Mouse (Mus musculus) spleen, postnatal 36 days (tissue): ENCODE data around the gene Dpyd.

Experiments
- DNase-seq, 2 experiments: peaks; one replicate each; pipeline ENCODE4 v3.0.0; 2022; ENCODE audit warnings: low spot score in 2 of 2, mixed read lengths in 1 of 2

The Dpyd gene

GRCm38 (mm10) chr3:118561554-118562310 lies at the start of gene Dpyd:
Gene Dpyd, plus strand, starts transcription at chr3:118562129.
- no peak for DNase-seq

DNA sequence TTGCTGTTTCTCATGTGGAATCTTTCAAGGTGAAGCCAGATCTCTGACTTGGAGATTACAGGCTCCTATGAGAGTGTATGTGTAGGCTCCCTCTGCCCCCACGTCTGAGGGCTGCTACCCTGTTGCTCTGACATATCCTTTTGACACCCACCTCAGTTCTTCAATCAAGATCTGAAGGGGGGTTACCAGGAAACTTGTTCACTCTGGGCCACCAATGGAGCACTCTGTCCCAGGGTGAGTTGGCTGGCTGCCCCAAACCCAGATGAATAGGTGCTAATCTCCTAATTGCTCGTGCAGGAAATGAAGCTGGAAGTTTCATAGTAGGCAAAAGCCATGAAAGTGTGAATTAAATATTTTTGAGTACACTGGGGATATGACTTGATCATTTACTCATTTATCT lies 24.3 kb upstream of the Dpyd start:
- no peak for DNase-seq

DNA sequence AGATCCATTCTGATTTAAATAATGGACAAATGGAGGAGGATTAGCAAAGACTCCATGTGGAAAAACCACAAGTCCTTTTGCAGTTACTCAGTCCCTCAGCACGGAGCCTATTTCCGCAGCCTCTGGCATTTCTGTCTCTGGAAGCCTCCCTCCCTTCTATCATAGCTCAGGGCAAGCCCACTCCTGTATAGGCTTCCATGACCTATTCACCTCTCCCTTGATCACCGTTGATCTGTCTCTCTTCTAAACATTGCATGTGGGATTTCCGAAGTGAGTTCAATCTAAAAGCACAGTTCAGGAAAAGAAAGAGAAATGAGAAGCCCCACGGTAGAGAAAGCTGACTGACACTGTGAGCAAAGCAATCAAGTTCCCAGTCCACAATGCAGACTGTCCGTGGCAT lies 20.2 kb upstream of the Dpyd start:
- DNase-seq, result no peak

DNA sequence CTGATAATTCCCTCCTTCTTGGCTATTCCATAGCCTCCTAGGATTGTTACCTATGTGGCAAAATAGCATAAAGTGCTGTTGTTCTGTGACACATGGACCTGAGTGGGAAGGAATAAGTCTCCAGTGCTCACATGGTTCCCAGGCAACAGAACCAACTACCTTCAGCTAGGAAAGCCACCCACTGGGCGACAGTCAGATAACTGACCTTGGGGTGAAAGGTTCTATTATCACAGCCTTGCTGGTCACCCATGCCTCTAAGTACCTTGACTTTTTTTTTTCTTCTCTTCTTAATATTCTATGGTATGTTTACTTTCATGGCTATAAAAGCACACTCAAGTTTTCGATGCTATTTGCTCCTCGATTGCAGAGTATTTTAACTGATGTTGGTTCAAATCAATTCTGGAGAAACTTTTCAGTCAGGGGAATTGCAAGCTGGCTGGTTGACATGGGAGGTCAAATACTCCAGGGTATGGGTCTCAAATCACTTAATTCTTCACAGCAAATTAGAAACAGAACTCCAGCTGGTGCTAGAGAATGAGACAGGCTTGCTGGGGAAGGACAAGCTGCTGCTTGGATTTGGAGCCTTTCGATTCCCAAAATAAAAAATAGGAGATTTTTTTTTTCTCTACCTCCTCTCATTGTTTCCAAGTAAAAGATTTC lies 14.2 kb upstream of the Dpyd start:
- no peak for DNase-seq

DNA sequence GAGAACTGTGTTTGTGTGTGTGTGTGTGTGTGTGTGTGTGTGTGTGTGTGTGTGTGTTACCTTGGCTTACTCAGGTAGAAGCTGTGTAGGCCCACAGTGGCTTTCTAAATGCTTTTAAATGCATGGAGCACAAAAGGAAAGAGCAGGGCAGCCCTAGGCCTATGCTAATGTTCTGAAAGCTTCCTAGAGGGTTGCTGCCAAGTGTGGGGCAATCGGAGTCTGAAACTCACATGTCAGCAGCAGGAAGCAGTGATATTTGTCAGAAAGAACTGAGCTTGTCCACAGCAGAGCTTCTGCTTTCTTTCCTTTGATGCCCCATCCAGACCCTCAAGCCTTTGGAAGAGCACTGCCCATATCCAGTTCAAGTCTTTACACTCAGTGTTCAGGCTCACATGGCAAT lies 4.3 kb upstream of the Dpyd start:
- DNase-seq, result no peak

- DNase-seq, result no peak
Observed at GRCm38 (mm10) chr3:118559936-118560335, 2.0 kb upstream of the Dpyd start.

DNA sequence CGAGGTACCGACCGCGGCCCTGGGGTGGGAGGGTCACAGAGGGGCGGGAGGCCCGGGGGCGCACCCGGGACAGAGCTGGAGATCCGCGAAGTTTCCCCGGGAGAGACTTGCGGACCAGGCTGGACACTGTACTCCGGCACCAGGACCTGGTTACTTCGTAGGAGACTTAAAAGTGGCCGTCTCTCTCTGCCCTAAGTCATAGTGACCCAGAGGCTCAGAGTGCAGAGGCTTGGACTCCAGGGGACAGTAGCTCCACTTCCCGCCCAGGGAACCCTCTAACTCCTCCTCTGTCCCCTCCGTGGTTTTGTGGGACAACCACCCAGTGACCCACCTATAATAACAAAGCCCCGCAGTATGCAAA lies 362 bp downstream of the Dpyd start:
- no peak for DNase-seq

- no peak for DNase-seq
Observed at GRCm38 (mm10) chr3:118566779-118567178, 4.8 kb downstream of the Dpyd start.

DNA sequence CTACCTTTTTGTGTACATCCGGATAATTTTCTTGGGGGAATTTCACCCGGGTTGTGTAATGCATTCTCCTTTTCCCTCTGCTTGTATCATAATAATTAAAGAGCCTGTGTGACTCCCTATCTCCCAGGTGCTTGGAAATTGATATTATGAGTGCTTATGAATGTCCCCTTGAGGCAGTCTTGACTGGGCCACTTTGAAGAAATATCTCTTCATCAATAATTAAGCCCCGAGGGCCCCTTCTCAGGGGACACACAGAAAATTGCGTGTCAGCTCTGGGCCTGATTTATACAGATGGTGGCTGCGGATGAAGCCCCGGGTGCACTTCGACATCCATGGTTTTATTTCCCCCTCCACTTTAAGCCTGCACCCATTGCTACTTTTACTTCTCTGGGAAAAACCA lies 8.3 kb downstream of the Dpyd start:
- DNase-seq, result no peak

DNA sequence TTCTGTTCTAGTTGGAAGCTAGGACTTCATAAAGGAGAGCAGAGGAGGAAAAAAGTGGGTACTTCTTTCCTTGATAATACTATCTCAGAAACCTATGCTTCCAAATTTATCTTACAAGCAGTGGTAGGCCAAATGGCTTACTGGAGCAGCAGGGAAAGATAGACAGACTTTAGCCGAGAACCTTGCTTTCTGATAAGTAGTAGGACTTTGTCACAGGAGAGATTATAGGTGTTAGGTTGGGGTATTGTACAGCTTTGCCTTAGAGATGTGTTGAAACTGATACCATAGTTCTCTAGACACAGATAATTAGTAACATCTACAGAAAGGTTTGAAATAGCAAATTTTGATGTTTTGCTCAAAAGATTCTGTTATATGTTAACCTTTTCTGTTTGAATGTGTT lies 28.6 kb downstream of the Dpyd start:
- DNase-seq, result no peak

DNA sequence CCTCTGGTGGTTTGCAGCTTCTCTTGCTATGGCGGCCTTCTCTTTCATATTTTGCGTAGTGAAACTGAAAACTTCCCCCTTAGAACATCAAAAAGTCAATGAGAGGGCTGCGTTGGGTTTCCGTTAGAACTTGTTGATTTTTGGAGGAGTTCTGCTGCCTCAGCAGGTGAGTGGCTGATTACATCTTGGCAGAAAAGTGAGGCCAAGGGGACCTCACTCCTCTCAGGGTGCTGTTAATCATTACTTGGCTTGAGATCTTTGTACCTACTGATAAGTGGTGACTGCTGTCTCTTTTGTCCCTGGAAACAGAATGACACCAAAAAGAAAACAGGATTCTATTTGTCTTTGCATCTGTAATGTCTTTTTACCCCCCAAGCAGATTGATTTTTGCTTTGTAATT lies 32.9 kb downstream of the Dpyd start:
- DNase-seq, result no peak

- DNase-seq, result no peak
Observed at GRCm38 (mm10) chr3:118595693-118596092, 33.8 kb downstream of the Dpyd start.

- no peak for DNase-seq
Observed at GRCm38 (mm10) chr3:118601689-118602640, 40.0 kb downstream of the Dpyd start.

GRCm38 (mm10) chr3:118608708-118609107 lies 46.8 kb downstream of the Dpyd start:
- DNase-seq, result no peak

DNA sequence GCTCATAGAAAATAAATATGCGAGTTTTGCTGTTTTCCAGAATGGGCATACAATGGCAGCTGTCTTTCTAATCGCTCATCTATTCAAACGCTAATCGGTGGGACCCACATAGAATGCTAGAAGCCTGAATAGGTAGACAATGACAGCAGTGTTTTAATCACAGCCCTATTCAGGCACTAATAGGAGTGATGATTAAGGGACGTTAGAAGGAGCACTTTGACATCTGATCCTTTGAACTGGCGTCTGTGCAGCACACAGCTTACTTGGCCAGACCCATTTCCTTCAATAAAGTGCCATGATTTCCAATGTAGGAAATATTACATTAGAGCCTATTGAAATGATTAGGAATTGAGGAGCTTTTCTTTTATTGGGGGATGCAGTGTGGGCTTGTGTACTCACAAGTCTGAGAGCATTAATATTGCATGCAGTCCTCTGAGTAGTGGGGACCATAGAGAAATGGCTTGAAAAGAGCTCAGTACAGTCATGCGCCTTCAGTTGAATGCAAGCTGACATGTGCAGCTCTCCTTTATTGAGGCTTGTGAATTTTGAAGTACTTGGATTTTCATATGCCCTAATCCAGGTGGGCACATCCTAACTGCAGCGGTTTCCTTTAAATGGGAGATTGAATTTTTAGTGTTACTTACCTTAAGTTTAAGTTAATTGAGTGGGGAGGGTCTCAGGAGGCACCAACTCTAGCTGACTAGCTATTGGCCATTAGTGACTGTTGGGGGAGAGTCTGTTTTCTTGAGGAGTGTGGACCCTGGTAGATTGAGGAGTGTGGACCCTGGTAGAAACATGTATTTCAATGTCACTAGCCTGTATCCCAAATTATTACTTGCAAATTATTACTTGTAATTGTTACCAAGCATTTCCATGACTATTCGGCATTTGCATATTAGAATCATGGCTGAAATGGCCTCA lies 64.8 kb downstream of the Dpyd start:
- DNase-seq, result no peak

- no peak for DNase-seq
Observed at GRCm38 (mm10) chr3:118629737-118630136, 67.8 kb downstream of the Dpyd start.

- DNase-seq, result no peak
Observed at GRCm38 (mm10) chr3:118646024-118646570, 84.2 kb downstream of the Dpyd start.

GRCm38 (mm10) chr3:118663987-118664692 lies 102.2 kb downstream of the Dpyd start:
- no peak for DNase-seq

- DNase-seq, result no peak
Observed at GRCm38 (mm10) chr3:118674121-118674745, 112.3 kb downstream of the Dpyd start.

GRCm38 (mm10) chr3:118675441-118675840 lies 113.5 kb downstream of the Dpyd start:
- no peak for DNase-seq
